In the genomic region with DNA sequence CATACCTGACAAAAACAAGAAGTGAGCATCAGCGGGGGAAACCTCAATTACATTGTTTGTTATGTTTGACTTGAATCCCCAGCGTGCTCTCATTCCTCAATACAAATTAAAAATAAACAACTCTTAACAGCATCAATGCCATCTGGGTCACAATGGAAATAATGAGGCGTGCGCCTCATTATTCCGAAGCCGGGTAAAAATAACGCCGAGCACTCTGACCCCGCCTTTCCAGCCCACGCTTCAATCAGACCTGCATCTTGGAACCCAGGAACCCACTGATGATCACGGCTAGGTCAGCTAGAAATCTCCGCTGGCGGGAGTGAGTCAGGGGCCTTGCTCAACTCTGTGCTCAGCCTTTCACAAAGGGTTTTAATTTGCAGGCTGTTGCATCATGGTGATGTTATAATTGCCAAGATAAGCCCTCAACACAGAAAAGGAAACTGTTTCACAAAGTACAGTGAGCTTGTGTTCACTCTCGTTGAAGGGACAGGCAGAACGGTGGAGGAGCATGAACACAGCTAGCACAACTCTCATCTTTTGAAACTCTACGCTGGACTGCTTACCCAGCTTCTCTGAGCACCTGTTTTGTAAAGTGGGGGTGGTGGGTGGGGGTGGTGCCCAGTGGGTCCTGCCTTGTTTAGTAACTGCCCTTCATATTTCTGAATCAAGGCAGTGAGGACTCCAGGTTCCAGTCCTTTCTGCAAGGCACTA, we compare ENCODE assay signal across 8 mouse cellular contexts. TPM values are rescaled to one million over a fixed set of nuclear protein-coding genes. Genes with fewer than 3 reads are reported as not detected.
DNase-seq lines count a peak whose midpoint lies in the region; ATAC-seq and TF ChIP-seq lines count a peak whose summit lies in the region.

No protein-coding gene starts in this region.

- no peak overlapping the region for H3K4me3 ChIP-seq in midbrain, embryonic 11.5 days (ENCODE audit: low read depth, low read length)
- no peak overlapping the region for H3K4me3 ChIP-seq in midbrain, embryonic 10.5 days
- H3K4me3 ChIP-seq in heart, postnatal 0 days (ENCODE audit: low read depth, low read length): 0 out of 2 replicates have a peak overlapping the region, but pooled peaks have one; percentile 4
- H3K4me3 ChIP-seq in liver, embryonic 16.5 days (ENCODE audit: low read depth, low read length): no peak overlapping the region
- peak overlapping the region; percentile 2; the same call in 1 of the 2 replicates for H3K4me3 ChIP-seq in neural tube, embryonic 14.5 days (ENCODE audit: low read depth, low read length)

- H3K36me3 ChIP-seq in midbrain, embryonic 11.5 days (ENCODE audit: control insufficient read depth, insufficient read depth, low read length): no peaks in the 10 kb centered on the region
- no peaks in the 10 kb centered on the region for H3K36me3 ChIP-seq in midbrain, embryonic 10.5 days
- no peaks in the 10 kb centered on the region for H3K36me3 ChIP-seq in heart, postnatal 0 days (replicated peaks; ENCODE audit: control insufficient read depth, insufficient read depth, low read length)
- H3K36me3 ChIP-seq in liver, embryonic 16.5 days (ENCODE audit: control insufficient read depth, insufficient read depth): no peaks in the 10 kb centered on the region
- H3K36me3 ChIP-seq in neural tube, embryonic 14.5 days (ENCODE audit: control insufficient read depth, insufficient read depth, low read length): no peaks in the 10 kb centered on the region

- TF ChIP-seq EP300 in heart, postnatal 0 days (IDR thresholded peaks at IDR 0.05; ENCODE audit: low read depth): no peak

- H3K9ac ChIP-seq in midbrain, embryonic 11.5 days (ENCODE audit: low read length): no peak overlapping the region
- no peak overlapping the region for H3K9ac ChIP-seq in heart, postnatal 0 days (replicated peaks; ENCODE audit: low read depth, low read length)
- H3K9ac ChIP-seq in liver, embryonic 16.5 days (ENCODE audit: low read depth, low read length): no peak overlapping the region
- H3K9ac ChIP-seq in neural tube, embryonic 14.5 days (replicated peaks; ENCODE audit: low read depth, low read length): no peak overlapping the region

- H3K27ac ChIP-seq in midbrain, embryonic 11.5 days (ENCODE audit: low read depth, low read length): no peak overlapping the region
- no peak overlapping the region for H3K27ac ChIP-seq in midbrain, embryonic 10.5 days (replicated peaks)
- peak overlapping the region; percentile 66 for H3K27ac ChIP-seq in heart, postnatal 0 days (ENCODE audit: low read depth)
- H3K27ac ChIP-seq in liver, embryonic 16.5 days (ENCODE audit: low read length): no peak overlapping the region
- H3K27ac ChIP-seq in neural tube, embryonic 14.5 days (ENCODE audit: low read depth, low read length): no peak overlapping the region; the same call in 1 of the 2 replicates

- peaks cover 14% of the 10 kb centered on the region for H3K27me3 ChIP-seq in midbrain, embryonic 11.5 days (ENCODE audit: control insufficient read depth, insufficient read depth, low read length)
- peaks cover 26% of the 10 kb centered on the region for H3K27me3 ChIP-seq in midbrain, embryonic 10.5 days (ENCODE audit: low read depth, poor library complexity, severe bottlenecking)
- no peaks in the 10 kb centered on the region for H3K27me3 ChIP-seq in heart, postnatal 0 days (ENCODE audit: control insufficient read depth, insufficient read depth, low read length)
- peaks cover 45% of the 10 kb centered on the region for H3K27me3 ChIP-seq in liver, embryonic 16.5 days (ENCODE audit: control insufficient read depth, insufficient read depth, low read depth, low read length)
- H3K27me3 ChIP-seq in neural tube, embryonic 14.5 days (ENCODE audit: control insufficient read depth, insufficient read depth, low read length): no peaks in the 10 kb centered on the region

- peak; percentile 86 for DNase-seq in midbrain, embryonic 11.5 days (ENCODE audit: low spot score, missing footprints)
- no peak for DNase-seq in midbrain, embryonic 10.5 days (ENCODE audit: low spot score)
- DNase-seq in embryo, embryonic 11 days: peak; percentile 42
- DNase-seq in heart, postnatal 0 days (ENCODE audit: low spot score): peak; percentile 26
- no peak for DNase-seq in right cerebral cortex, postnatal 36 days (ENCODE audit: low spot score in 2 of 2)

- 39% methylated on average over 16 of the region's 16 CpGs for WGBS in midbrain, embryonic 11.5 days
- WGBS in midbrain, embryonic 10.5 days: 38% methylated on average over 16 of the region's 16 CpGs
- WGBS in heart, postnatal 0 days: 14% methylated on average over 16 of the region's 16 CpGs
- 45% methylated on average over 16 of the region's 16 CpGs for WGBS in liver, embryonic 16.5 days (ENCODE audit: insufficient replicate concordance)
- whole genome bisulfite sequencing in neural tube, embryonic 14.5 days: 18% methylated on average over 16 of the region's 16 CpGs

- peaks cover 17% of the 10 kb centered on the region for H3K4me1 ChIP-seq in midbrain, embryonic 11.5 days (ENCODE audit: control insufficient read depth, insufficient read depth, low read length)
- H3K4me1 ChIP-seq in midbrain, embryonic 10.5 days: peaks cover 53% of the 10 kb centered on the region
- peaks cover 36% of the 10 kb centered on the region for H3K4me1 ChIP-seq in heart, postnatal 0 days (ENCODE audit: control insufficient read depth, insufficient read depth)
- H3K4me1 ChIP-seq in liver, embryonic 16.5 days (ENCODE audit: control insufficient read depth, low read depth, low read length): peaks cover 12% of the 10 kb centered on the region
- peaks cover 25% of the 10 kb centered on the region for H3K4me1 ChIP-seq in neural tube, embryonic 14.5 days (ENCODE audit: control insufficient read depth, insufficient read depth, low read length)

- no peak for ATAC-seq in midbrain, embryonic 11.5 days (ENCODE audit: low FRiP score)
- ATAC-seq in heart, postnatal 0 days (ENCODE audit: insufficient read depth, low read depth): no peak
- ATAC-seq in liver, embryonic 16.5 days (ENCODE audit: low read depth): no peak
- ATAC-seq in neural tube, embryonic 14.5 days (ENCODE audit: low read depth): no peak
- ATAC-seq in cerebellum, adult (ENCODE audit: insufficient number of reproducible peaks, low FRiP score, low TSS enrichment): no peak

- H3K4me2 ChIP-seq in midbrain, embryonic 11.5 days: no peak overlapping the region; the same call in 1 of the 2 replicates
- peak overlapping the region; percentile 45 for H3K4me2 ChIP-seq in heart, postnatal 0 days (ENCODE audit: low read depth, low read length)
- peak overlapping the region; percentile 14 for H3K4me2 ChIP-seq in liver, embryonic 16.5 days (ENCODE audit: low read depth, low read length)
- H3K4me2 ChIP-seq in neural tube, embryonic 14.5 days (ENCODE audit: low read depth, low read length): peak overlapping the region; percentile 97

- no peak for TF ChIP-seq CTCF in heart, postnatal 0 days (IDR thresholded peaks at IDR 0.05; ENCODE audit: low read depth)

- no peaks in the 10 kb centered on the region for H3K9me3 ChIP-seq in midbrain, embryonic 11.5 days (ENCODE audit: control insufficient read depth, low read length)
- H3K9me3 ChIP-seq in midbrain, embryonic 10.5 days (replicated peaks): no peaks in the 10 kb centered on the region
- no peaks in the 10 kb centered on the region for H3K9me3 ChIP-seq in heart, postnatal 0 days (replicated peaks; ENCODE audit: control insufficient read depth, low read length)
- no peaks in the 10 kb centered on the region for H3K9me3 ChIP-seq in liver, embryonic 16.5 days (replicated peaks; ENCODE audit: control insufficient read depth, low read length)
- H3K9me3 ChIP-seq in neural tube, embryonic 14.5 days (ENCODE audit: control insufficient read depth, low read length): no peaks in the 10 kb centered on the region

RNA-seq across cellular contexts. Expression of gene Nfil3, which starts 4.2 kb away (rescaled TPM):
- polyA plus RNA-seq in midbrain, embryonic 11.5 days (2014; fragmentation: Nextera tagmentation; extraction: Ambion mirVana): 18.3 and 19.3 TPM in 2 replicates
- polyA plus RNA-seq in midbrain, embryonic 10.5 days (2016; fragmentation: Nextera tagmentation; extraction: Ambion mirVana): 16.3 and 16.5 TPM in 2 replicates
- 16.5 and 18.0 TPM in 2 replicates for total RNA-seq in heart, postnatal 0 days (2014; rRNA removed; ENCODE audit: low replicate concordance)
- polyA plus RNA-seq in heart, postnatal 0 days (2015; fragmentation: Nextera tagmentation; extraction: Ambion mirVana): 20.0 and 20.3 TPM in 2 replicates
- 6.6 and 7.4 TPM in 2 replicates for polyA plus RNA-seq in liver, embryonic 16.5 days (2015; fragmentation: Nextera tagmentation; extraction: Ambion mirVana)
- 49.5 and 52.7 TPM in 2 replicates for polyA plus RNA-seq in neural tube, embryonic 14.5 days (2014; fragmentation: Nextera tagmentation; extraction: Ambion mirVana)

RNA-seq across cellular contexts. Expression of gene Auh, which starts 47.2 kb away (rescaled TPM):
- 38.7 and 39.6 TPM in 2 replicates for polyA plus RNA-seq in midbrain, embryonic 11.5 days (2014; fragmentation: Nextera tagmentation; extraction: Ambion mirVana)
- 35.2 and 35.8 TPM in 2 replicates for polyA plus RNA-seq in midbrain, embryonic 10.5 days (2016; fragmentation: Nextera tagmentation; extraction: Ambion mirVana)
- 56.4 and 61.3 TPM in 2 replicates for total RNA-seq in heart, postnatal 0 days (2014; rRNA removed; ENCODE audit: low replicate concordance)
- 60.7 and 63.5 TPM in 2 replicates for polyA plus RNA-seq in heart, postnatal 0 days (2015; fragmentation: Nextera tagmentation; extraction: Ambion mirVana)
- polyA plus RNA-seq in liver, embryonic 16.5 days (2015; fragmentation: Nextera tagmentation; extraction: Ambion mirVana): 26.8 and 27.2 TPM in 2 replicates
- 63.6 and 65.8 TPM in 2 replicates for polyA plus RNA-seq in neural tube, embryonic 14.5 days (2014; fragmentation: Nextera tagmentation; extraction: Ambion mirVana)

Comparison
In these comparisons a context has a peak if more than half of its experiments do, and no peak if none do; other contexts are left out.
1. DNase-seq: peak in midbrain, embryonic 11.5 days (single experiment), embryo, embryonic 11 days (single experiment) and heart, postnatal 0 days (single experiment); none in midbrain, embryonic 10.5 days (single experiment) and right cerebral cortex, postnatal 36 days (0 of 2).
2. H3K4me3 ChIP-seq: peak in heart, postnatal 0 days (single experiment) and neural tube, embryonic 14.5 days (single experiment); none in midbrain, embryonic 11.5 days (single experiment), midbrain, embryonic 10.5 days (single experiment) and liver, embryonic 16.5 days (single experiment).